Mouse (Mus musculus): Measurements from ENCODE around the gene Rhbdd3. TPM values are rescaled to one million over a fixed set of nuclear protein-coding genes. Genes with fewer than 3 reads are reported as not detected.

Rhbdd3 gene
- polyA plus RNA-seq (2015; fragmentation: Nextera tagmentation; extraction: Ambion mirVana): 29.5 and 31.6 TPM in 2 replicates

DNA sequence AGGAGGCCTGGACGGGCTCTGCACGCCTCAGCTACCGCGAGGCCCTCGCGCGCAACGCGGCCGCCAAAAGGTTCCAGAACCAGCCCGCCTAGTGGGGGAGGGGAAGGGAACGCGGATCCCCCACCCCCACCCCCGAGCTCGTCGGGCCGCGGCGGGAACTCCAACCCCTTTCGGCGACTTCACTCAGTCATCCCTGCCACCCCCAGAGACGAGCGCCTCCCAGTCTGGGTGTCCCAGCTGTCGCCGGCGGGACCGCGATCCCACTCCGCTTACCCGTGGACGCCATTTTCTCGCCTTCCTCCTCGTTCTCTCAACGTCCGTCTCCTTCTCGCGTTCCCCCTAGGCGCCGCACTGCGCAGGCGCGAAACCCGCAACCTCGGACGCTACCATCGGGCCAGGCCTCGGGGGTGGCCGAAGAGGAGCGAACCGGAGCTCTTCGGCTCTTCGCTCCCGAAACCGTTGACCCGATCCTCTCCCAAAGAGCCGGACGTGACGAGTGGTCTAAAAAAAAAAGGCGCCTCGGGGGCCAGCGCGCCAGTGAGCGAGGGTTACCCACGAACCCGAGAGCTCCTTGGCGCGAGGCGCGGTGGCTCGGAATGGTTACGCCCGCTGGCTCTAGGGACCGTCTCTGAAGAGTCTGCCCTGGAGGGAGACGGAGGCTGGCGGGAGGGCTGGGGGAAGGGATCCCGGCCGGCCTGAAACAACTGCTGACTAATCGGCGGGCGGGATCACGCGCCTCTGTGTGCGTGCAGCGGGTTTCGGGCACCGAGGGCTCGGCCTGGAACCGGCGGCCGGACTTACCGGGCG lies at the start of gene Rhbdd3, which contains the start of gene Ewsr1:
TSS of gene Rhbdd3 (plus strand) at position 191 of the 807 bp plus-strand sequence.
TSS of gene Ewsr1 (minus strand) at position 531 of the 807 bp plus-strand sequence.
- H3K9me3 ChIP-seq: no peaks in the 10 kb centered on the region
- H3K36me3 ChIP-seq: 0 out of 2 replicates have a peak, but pooled peaks cover 3% of the 10 kb centered on the region
- peak within 1 kb of the TSS; percentile 73 for H3K4me3 ChIP-seq
- peak within 1 kb of the TSS; percentile 88 for H3K9ac ChIP-seq (replicated peaks)
- no peaks in the 10 kb centered on the region for H3K27me3 ChIP-seq
- peak within 1 kb of the TSS; percentile 93 for H3K4me2 ChIP-seq (replicated peaks)
- H3K27ac ChIP-seq (replicated peaks): peak within 1 kb of the TSS; percentile 99
- under 1% methylated on average over 92 of the region's 92 CpGs for WGBS
- peaks cover 46% of the 10 kb centered on the region for H3K4me1 ChIP-seq
- peak; percentile 92 for ATAC-seq (replicated peaks)

DNA sequence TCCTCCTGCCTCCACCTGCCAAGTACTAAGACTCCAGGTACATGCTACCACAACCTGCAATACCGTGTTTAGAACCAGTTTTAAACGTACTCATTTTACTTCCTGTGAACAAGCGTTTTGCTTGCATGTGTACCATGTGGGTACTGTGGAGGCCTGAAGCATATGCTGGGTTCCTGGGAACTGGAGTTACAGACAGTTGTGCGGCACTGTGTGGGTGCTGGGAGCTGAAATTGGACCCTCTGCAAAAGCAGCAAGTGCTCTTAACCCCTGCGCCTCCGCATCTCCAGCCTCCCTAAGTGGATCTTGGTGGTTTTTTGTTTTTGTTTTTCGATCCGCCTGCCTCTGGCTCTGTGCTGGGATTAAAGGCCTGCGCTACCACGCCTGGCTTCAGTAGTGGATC lies 47.1 kb upstream of the Rhbdd3 start:
- Histone ChIP-seq H3K4me1 (peaks cover 7% of the 10 kb centered on the region), H3K27ac (replicated peaks) (no peak overlapping the region), H3K36me3 (no peaks in the 10 kb centered on the region), H3K4me3 (no peak overlapping the region), H3K9ac (replicated peaks) (no peak overlapping the region), H3K9me3 (no peaks in the 10 kb centered on the region), H3K27me3 (peaks cover 11% of the 10 kb centered on the region; the same call in 1 of the 2 replicates), H3K4me2 (replicated peaks) (no peak overlapping the region)
- no peak for ATAC-seq (replicated peaks)
- 73% methylated on average over 10 of the region's 10 CpGs for WGBS

DNA sequence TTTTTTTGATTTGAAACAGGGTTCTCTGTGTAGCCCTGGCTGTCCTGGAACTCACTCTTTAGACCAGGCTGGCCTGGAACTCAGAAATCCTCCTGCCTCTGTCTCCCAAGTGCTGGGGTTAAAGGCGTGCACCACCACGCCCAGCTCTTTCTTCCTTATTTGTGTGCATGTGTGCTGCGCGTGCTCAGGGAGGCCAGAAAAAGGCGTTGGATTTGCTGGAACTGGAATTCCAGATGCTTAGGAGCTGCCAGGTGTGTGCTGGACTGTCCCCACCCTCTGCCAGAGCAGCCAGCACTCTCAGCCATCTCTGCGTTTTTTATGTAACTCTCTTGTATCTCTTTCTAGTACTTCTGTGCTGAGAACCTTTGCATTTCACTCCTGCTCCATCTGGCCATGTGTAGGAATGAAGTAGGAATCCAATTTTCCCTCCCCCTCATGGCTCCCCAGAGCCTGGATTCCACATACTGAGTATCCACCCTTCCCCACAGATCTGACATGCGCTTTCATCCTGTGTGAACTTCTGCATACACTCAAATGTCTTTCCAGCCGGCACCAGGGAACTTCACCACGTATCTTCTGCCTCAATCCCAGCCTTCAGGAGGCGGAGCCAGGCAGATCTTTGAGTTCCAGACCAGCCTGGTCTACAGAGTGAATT lies 46.4 kb upstream of the Rhbdd3 start:
- no peaks in the 10 kb centered on the region for H3K9me3 ChIP-seq
- H3K36me3 ChIP-seq: no peaks in the 10 kb centered on the region
- no peak overlapping the region for H3K9ac ChIP-seq (replicated peaks)
- no peak overlapping the region for H3K4me3 ChIP-seq
- 78% methylated on average over 10 of the region's 10 CpGs for WGBS
- H3K4me1 ChIP-seq: peaks cover 13% of the 10 kb centered on the region
- no peak overlapping the region for H3K4me2 ChIP-seq (replicated peaks)
- peaks cover 18% of the 10 kb centered on the region for H3K27me3 ChIP-seq
- no peak for ATAC-seq (replicated peaks)
- H3K27ac ChIP-seq (replicated peaks): no peak overlapping the region

DNA sequence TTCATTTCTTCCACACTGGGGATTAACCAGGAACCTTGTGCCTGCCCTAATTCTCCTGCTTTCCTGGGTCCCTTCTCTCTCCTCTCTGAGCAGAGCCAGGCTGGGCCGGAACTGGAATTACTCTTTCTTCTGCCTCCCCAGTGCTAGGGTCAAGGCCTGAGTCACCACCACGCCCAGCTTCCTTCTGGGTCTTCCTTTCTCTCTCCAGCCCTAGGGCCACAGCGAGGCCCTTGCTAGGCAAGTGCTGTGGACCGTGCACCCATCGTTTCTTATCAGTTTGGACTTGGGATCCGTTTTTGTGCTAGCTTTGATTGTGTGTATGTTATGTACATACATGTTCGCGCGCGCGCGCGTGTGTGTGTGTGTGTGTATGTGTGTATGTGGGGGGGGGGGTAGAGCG lies 44.6 kb upstream of the Rhbdd3 start:
- Histone ChIP-seq H3K9me3 (no peaks in the 10 kb centered on the region), H3K4me3 (no peak overlapping the region), H3K4me1 (peaks cover 24% of the 10 kb centered on the region), H3K4me2 (replicated peaks) (no peak overlapping the region), H3K27me3 (peaks cover 34% of the 10 kb centered on the region), H3K27ac (replicated peaks) (no peak overlapping the region), H3K36me3 (no peaks in the 10 kb centered on the region), H3K9ac (replicated peaks) (no peak overlapping the region)
- 93% methylated on average over 14 of the region's 14 CpGs for WGBS
- ATAC-seq (replicated peaks): no peak

DNA sequence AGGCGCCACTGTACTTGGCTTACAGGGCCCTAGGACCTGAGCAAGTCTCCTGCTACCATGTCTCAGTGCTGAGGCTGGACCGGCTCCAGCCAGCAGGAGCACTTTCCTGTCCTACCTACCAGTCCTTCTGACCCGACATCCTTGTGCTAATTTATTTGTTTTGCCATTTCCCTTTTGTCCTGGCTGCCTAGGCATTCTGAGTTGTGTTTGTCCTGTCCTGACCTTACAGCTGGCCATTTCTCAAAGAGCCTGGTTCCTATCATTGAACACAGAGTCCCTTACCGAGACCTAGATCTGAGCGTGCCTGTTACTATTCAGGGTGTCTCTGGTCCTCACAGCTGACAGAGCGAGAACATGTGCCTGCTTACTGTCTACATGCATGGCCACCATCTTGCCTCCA lies 43.9 kb upstream of the Rhbdd3 start:
- no peak for ATAC-seq (replicated peaks)
- WGBS: 74% methylated on average over 6 of the region's 6 CpGs
- H3K9ac ChIP-seq (replicated peaks): no peak overlapping the region
- no peaks in the 10 kb centered on the region for H3K9me3 ChIP-seq
- no peaks in the 10 kb centered on the region for H3K36me3 ChIP-seq
- no peak overlapping the region for H3K4me2 ChIP-seq (replicated peaks)
- H3K4me1 ChIP-seq: peaks cover 32% of the 10 kb centered on the region
- no peak overlapping the region for H3K4me3 ChIP-seq
- no peak overlapping the region for H3K27ac ChIP-seq (replicated peaks)
- peaks cover 42% of the 10 kb centered on the region for H3K27me3 ChIP-seq

DNA sequence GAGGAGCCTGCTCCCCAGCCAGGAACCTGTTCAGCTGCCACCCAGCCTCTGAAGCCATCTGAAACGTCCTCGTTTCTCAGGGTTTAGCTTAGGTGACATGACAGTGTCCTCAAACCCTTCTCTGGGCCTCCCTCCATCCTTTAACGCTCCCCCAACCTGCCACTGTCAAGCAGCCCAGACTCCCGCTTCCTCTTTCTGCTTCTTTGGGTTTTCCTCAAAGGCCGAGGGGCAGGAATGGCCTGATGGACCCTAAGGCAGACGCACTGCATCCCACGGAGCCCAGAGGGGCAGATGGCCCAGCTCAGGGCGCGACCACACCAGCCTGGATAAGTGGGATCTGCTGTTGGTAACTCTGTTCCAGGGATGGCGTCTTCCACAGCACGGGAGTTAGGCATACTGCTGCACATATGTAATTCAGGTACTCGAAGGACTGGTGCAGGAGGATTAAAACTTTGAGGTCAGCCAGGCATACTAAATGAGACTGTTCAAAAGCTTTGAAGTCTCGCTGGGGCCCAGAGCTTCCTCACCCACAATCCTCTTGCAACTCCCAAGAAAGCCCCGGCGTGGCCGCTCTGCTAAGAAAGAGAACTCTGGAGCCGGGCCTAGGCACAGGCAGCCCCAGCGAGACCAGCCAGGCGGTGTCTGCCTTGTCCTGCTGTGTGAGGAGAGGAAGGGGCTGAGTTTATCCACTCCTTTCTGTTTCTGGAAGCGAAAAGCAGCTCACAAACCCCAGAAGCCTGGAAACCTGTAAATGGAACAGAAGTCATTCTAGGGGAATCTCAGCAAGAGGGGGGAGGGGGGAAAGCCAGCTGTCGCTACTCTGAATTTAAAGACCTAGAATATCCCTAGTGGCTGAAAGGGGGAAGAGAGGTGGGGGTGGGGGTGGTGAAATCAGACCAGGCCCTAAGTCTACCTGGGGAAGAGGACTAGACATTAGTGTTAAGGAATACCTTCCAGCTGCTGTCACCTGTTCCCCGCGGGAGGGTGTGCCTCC lies 42.5 kb upstream of the Rhbdd3 start:
- 24% methylated on average over 23 of the region's 23 CpGs for WGBS
- Histone ChIP-seq H3K4me2 (replicated peaks) (no peak overlapping the region), H3K27me3 (peaks cover 55% of the 10 kb centered on the region), H3K9me3 (no peaks in the 10 kb centered on the region), H3K4me3 (no peak overlapping the region), H3K36me3 (no peaks in the 10 kb centered on the region), H3K9ac (replicated peaks) (no peak overlapping the region; the same call in 1 of the 2 replicates), H3K4me1 (peaks cover 36% of the 10 kb centered on the region), H3K27ac (replicated peaks) (no peak overlapping the region)
- no peak for ATAC-seq (replicated peaks)

DNA sequence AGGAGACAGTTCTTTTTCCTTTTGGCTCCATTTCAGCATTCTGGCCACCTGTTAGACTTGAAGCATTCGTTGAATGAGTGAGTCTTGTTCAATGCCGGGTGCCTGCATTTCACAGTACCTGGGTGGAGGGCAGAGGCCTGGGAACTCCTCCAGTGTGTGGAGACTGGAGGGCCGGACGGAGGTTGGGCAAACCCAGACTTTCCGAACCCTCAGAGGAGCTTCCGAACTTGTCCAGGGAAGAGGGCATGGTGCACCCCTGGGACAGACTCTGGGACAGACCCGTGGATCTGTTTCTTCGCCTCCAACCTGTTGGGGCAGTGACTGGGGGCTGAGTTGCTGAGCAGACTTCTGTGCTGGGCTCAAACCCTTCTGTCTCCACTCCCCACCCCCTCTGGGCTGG lies 41.7 kb upstream of the Rhbdd3 start:
- Histone ChIP-seq H3K27me3 (peaks cover 64% of the 10 kb centered on the region), H3K4me2 (replicated peaks) (no peak overlapping the region), H3K4me1 (peaks cover 44% of the 10 kb centered on the region), H3K36me3 (no peaks in the 10 kb centered on the region), H3K9me3 (no peaks in the 10 kb centered on the region), H3K27ac (replicated peaks) (no peak overlapping the region), H3K9ac (replicated peaks) (no peak overlapping the region), H3K4me3 (no peak overlapping the region)
- no peak for ATAC-seq (replicated peaks)
- WGBS: 50% methylated on average over 8 of the region's 8 CpGs

DNA sequence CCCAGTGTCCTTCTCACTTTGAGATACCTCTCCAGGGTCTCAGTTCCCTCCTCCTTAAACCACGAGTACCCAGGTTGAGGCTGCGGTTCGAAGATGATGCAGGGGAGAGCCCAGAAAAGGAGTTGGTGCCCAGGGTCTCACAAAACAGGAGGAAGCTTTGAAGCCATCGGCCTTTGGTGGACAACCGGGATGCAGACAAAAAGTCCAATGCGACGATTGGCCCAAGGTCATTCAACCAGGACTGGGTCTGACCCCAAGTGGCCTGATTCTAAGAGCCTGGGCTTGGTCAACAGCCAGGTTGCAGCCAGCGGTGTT lies 41.2 kb upstream of the Rhbdd3 start:
- Histone ChIP-seq H3K4me3 (peak overlapping the region; percentile 45), H3K9ac (replicated peaks) (no peak overlapping the region), H3K4me2 (replicated peaks) (peak overlapping the region; percentile 72), H3K27me3 (peaks cover 68% of the 10 kb centered on the region), H3K36me3 (no peaks in the 10 kb centered on the region), H3K27ac (replicated peaks) (no peak overlapping the region), H3K9me3 (no peaks in the 10 kb centered on the region), H3K4me1 (peaks cover 49% of the 10 kb centered on the region)
- ATAC-seq (replicated peaks): no peak
- WGBS: 12% methylated on average over 8 of the region's 8 CpGs

DNA sequence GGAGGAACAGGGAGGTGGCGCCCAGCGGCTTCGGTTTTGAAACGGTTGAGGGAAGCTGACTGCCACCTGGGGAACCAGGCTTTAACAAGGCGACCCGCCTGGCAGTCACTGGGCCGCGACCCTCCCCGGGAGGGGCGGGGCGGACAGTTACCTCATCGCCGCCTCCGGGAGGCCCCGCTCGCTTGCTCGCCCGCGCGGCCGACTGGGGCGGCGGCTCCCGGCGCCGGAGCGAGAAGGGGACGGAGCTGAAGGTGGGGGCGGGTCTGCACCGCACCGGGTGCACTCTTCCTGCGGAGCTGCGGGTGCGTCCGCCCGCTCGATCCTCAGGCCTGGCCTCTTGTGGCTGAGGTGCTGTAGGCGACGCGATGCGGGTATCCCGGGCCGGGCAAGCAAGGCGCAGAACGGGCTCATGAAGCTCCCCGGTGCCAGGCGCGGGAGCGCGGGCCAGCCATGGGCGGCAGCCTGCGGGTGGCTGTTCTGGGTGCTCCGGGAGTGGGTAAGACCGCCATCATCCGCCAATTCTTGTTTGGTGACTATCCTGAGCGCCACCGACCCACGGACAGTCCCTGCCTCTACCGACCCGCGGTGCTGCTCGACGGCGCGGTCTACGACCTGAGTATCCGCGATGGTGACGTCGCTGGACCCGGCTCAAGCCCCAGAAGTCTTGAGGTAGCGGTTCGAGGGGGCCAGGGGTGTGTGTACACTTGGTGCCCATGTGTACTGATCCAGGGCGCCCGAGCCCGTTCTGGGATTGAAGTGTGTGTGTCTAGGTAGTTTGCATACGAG lies 40.7 kb upstream of the Rhbdd3 start, which contains the start of gene Rasl10a:
TSS of gene Rasl10a (plus strand) at position 273 of the 786 bp plus-strand sequence.
- Histone ChIP-seq H3K27me3 (peaks cover 73% of the 10 kb centered on the region), H3K9ac (replicated peaks) (peak within 1 kb of the TSS; percentile 42), H3K27ac (replicated peaks) (no peak within 1 kb of the TSS), H3K9me3 (no peaks in the 10 kb centered on the region), H3K36me3 (no peaks in the 10 kb centered on the region), H3K4me3 (peak within 1 kb of the TSS; percentile 45), H3K4me1 (peaks cover 54% of the 10 kb centered on the region), H3K4me2 (replicated peaks) (peak within 1 kb of the TSS; percentile 72)
- no peak for ATAC-seq (replicated peaks)
- 2% methylated on average over 74 of the region's 77 CpGs for WGBS

DNA sequence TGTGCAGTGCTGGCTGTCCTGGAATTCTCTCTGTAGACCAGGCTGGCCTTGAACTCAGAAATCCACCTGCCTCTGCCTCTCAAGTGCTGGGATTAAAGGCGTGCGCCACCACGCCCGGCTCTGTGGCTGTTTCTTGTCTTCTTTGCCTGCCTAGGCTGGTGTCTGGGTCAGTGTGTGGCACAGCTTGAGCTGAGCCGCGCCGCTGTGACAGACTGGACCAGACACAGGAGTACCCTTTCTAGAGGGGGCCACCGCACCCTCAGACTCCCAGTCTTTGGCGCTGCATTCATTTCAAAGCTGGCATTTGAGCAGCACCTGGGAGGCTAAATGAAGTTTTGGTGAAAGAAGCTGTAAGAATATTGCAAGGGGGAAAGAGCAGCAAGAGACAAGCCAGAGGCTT lies 39.9 kb upstream of the Rhbdd3 start:
- H3K9me3 ChIP-seq: no peaks in the 10 kb centered on the region
- no peaks in the 10 kb centered on the region for H3K36me3 ChIP-seq
- no peak overlapping the region for H3K4me3 ChIP-seq
- no peak overlapping the region for H3K4me2 ChIP-seq (replicated peaks)
- no peak overlapping the region for H3K27ac ChIP-seq (replicated peaks)
- 30% methylated on average over 9 of the region's 9 CpGs for WGBS
- H3K9ac ChIP-seq (replicated peaks): no peak overlapping the region
- peaks cover 61% of the 10 kb centered on the region for H3K4me1 ChIP-seq
- no peak for ATAC-seq (replicated peaks)
- H3K27me3 ChIP-seq: peaks cover 80% of the 10 kb centered on the region

DNA sequence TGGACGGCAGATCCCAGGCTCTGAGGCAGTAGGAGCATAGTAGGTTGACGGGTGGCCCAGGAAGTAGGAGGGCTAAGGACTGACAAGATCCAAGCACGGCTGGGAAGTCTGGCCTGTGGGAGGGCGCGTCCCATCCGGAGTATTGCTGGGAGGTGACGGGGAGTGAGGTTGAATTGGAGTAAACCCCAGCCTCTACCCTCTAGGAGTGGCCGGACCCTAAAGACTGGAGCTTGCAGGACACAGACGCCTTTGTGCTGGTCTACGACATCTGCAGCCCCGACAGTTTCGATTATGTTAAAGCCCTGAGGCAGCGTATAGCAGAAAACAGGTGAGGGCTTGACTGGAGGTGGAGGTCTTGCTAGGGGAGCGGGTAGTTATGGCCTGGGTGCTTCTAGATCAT lies 39.5 kb upstream of the Rhbdd3 start:
- WGBS: 22% methylated on average over 14 of the region's 14 CpGs
- H3K27me3 ChIP-seq: peaks cover 80% of the 10 kb centered on the region
- H3K4me3 ChIP-seq: no peak overlapping the region
- no peaks in the 10 kb centered on the region for H3K36me3 ChIP-seq
- no peaks in the 10 kb centered on the region for H3K9me3 ChIP-seq
- H3K4me1 ChIP-seq: peaks cover 66% of the 10 kb centered on the region
- ATAC-seq (replicated peaks): no peak
- H3K27ac ChIP-seq (replicated peaks): no peak overlapping the region
- no peak overlapping the region for H3K9ac ChIP-seq (replicated peaks)
- no peak overlapping the region for H3K4me2 ChIP-seq (replicated peaks)

Measured in forebrain, embryonic 15.5 days (tissue).